Mouse (Mus musculus) left cerebral cortex, postnatal 36 days (tissue): ENCODE measurements at regions not wholly inside any gene's neighbourhood (a gene's known extent, or its start where the extent isn't known, plus 50 kb on each side); places are given as distances from the start of the nearest gene placed in this dataset.
A peak's percentile ranks its signal among the peaks of the same experiment; 100 is the strongest.
"Not testable (repeated sequence)": the region's sequence is repeated elsewhere in the genome, so short reads cannot be mapped to it uniquely, and the experiment has no call there.

Experiments used
- DNase-seq, 2 experiments: peaks; one replicate each; pipeline ENCODE4 v3.0.0; 2021 to 2022; ENCODE audit warnings: low spot score in 2 of 2, mixed read lengths in 1 of 2
- intact Hi-C: fragments of 180-260 bp; cut with DNase I; formaldehyde crosslinking; loops from one replicate; pipeline ENCODE4 v1.15.1; 2025

DNA sequence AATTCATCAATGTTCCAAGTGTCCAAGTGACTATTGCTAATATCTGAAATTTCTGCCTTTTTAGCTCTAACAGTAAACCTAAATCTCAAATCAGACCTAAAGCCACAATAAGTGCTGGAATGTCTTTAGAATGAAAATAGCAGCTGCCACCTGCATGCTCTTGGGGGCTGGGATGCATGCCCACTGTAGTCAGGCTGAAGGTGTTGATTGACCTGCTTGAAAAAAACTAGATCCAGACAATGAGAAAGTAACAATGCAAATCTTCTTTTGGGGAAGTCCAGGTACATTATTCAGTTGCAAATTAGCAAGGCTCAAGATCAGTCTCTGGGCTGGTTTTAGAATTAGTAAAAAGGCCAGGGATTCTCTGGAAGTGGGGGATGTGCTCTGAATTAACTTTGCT is 1759.9 kb upstream of the Slc39a10 start:
- not testable (repeated sequence) for DNase-seq

DNA sequence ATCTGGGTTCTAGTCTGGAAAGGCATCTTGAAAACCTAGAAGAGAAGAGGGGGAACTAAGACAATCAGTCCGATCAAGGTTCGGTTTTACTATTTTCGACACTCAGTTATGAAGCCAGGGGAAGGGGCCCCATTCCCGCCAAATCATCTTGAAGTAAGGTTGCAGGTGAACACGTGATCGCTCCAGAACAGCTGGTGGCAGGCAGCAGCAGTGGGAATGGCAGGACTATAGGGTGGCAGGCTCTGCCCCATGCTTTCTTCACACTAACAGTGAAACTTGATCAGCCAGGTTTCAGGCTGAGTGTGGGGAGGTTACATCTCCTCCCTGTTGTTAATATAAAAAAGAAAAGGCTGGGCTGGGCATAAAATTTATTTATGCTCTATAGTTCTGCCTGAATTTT is 1758.7 kb upstream of the Slc39a10 start:
- intact Hi-C loops: no loop called here

More for the DNA sequence above, 1759.9 kb upstream of the Slc39a10 start:
- intact Hi-C loops: not testable (repeated sequence)

GRCm38 (mm10) chr1:48617156-48617555 is 1724.5 kb upstream of the Slc39a10 start:
- DNase-seq: no peak
- intact Hi-C loops: no loop called here

More for the DNA sequence above, 1758.7 kb upstream of the Slc39a10 start:
- DNase-seq: no peak

GRCm38 (mm10) chr1:48609026-48609425 is 1716.4 kb upstream of the Slc39a10 start:
- peak; percentile 11 to 34 for DNase-seq
- intact Hi-C loops: no loop called here
